9 mouse cellular contexts compared by ENCODE assay signal in the genomic region with DNA sequence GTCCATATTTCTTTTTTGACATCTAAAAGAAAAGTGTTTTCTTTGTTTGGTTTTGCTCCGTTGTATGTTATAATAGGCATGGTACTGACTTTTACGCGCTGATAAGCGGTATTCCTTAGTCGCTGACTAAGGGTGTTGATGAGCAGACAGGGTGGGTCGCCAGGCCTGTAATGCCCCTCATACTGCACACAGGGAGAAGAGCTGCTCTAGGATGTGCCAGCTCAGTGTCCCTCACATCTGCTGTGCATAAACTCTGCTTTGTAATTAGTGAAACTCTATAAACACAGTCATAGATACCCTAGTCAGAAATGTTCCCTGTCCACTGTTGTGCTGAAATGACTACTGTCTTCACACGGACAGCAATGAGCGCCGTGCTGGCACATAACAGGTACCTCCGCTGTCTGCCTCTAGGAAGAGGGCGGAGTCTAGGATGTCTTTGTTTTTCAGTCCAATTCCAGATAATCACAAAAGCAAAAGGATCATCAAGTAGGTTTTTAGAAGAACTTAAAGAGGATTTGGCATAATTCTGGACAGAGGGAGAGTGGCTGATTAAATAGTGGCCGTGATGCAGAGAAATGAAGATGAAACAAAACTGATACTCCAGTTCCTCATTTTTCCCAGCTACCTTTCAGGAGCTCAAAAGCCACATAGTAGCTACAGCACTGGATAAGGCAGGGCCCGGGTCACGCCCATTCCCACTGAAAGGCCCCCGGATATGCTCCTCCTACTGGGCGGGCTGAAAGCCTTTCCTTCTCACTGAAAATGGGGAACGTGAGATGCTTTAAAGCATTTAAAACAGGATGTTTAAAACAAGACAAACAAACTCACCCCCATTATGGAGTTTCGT. TPM values are rescaled to one million over a fixed set of nuclear protein-coding genes. Genes with fewer than 3 reads are reported as not detected.
A peak's percentile ranks its signal among the peaks of the same experiment; 100 is the strongest.
DNase-seq lines count a peak whose midpoint lies in the region; ATAC-seq lines count a peak whose summit lies in the region.
"Had no signal": no experiment of that assay in that cellular context is flagged by ENCODE, and none has a peak within 500 bp of the region (broad histone marks: within the 10 kb centered on the region; RNA-seq: fewer than 3 reads in every experiment).

No protein-coding gene starts in this region.

- no peak overlapping the region for H3K27ac ChIP-seq in embryonic facial prominence, embryonic 13.5 days
- H3K27ac ChIP-seq in neural tube, embryonic 12.5 days = no peak overlapping the region

- WGBS in embryonic facial prominence, embryonic 13.5 days = 59% methylated on average over 18 of the region's 18 CpGs
- WGBS in neural tube, embryonic 12.5 days = 44% methylated on average over 18 of the region's 18 CpGs

- peak; percentile 22 for DNase-seq in kidney, postnatal 10 days
- no peak for DNase-seq in kidney, adult 9 months
- DNase-seq in kidney, postnatal 36 days = peak; percentile 1 to 15
- DNase-seq in left cerebral cortex, postnatal 4 days = no peak
- no peak for DNase-seq in layer of hippocampus, postnatal 36 days
- DNase-seq in thymus, postnatal 25 days = no peak

- H3K4me2 ChIP-seq in embryonic facial prominence, embryonic 13.5 days = peak overlapping the region; percentile 44
- H3K4me2 ChIP-seq in neural tube, embryonic 12.5 days (replicated peaks) = peak overlapping the region; percentile 33; the same call in 1 of the 2 replicates

- H3K9me3 ChIP-seq in embryonic facial prominence, embryonic 13.5 days = no peaks in the 10 kb centered on the region
- no peaks in the 10 kb centered on the region for H3K9me3 ChIP-seq in neural tube, embryonic 12.5 days

- peaks cover 12% of the 10 kb centered on the region; the same call in 1 of the 2 replicates for H3K4me1 ChIP-seq in embryonic facial prominence, embryonic 13.5 days
- H3K4me1 ChIP-seq in neural tube, embryonic 12.5 days = peaks cover 12% of the 10 kb centered on the region

- no peak overlapping the region for H3K9ac ChIP-seq in embryonic facial prominence, embryonic 13.5 days
- no peak overlapping the region for H3K9ac ChIP-seq in neural tube, embryonic 12.5 days

- peaks cover under 1% of the 10 kb centered on the region; the same call in 1 of the 2 replicates for H3K36me3 ChIP-seq in embryonic facial prominence, embryonic 13.5 days
- H3K36me3 ChIP-seq in neural tube, embryonic 12.5 days = no peaks in the 10 kb centered on the region

- intact Hi-C loops in left cerebral cortex, postnatal 4 days (cut with DNase I) = no loop called here

- no peak for ATAC-seq in embryonic facial prominence, embryonic 13.5 days (ENCODE audit: insufficient number of reproducible peaks, insufficient read depth, low FRiP score, low TSS enrichment, low read depth)
- ATAC-seq in neural tube, embryonic 12.5 days (ENCODE audit: low FRiP score, low read depth) = no peak; the same call in 1 of the 2 replicates
- ATAC-seq: activated CD4-positive, CD25-positive, alpha-beta regulatory T cell, adult 4 months had no signal

- no peaks in the 10 kb centered on the region for H3K27me3 ChIP-seq in embryonic facial prominence, embryonic 13.5 days
- no peaks in the 10 kb centered on the region; the same call in 1 of the 2 replicates for H3K27me3 ChIP-seq in neural tube, embryonic 12.5 days (replicated peaks)

- peak overlapping the region; percentile 20 for H3K4me3 ChIP-seq in embryonic facial prominence, embryonic 13.5 days
- no peak overlapping the region for H3K4me3 ChIP-seq in neural tube, embryonic 12.5 days

RNA-seq across cellular contexts. Expression of a gene that starts 28.3 kb away (rescaled TPM):
- polyA plus RNA-seq in embryonic facial prominence, embryonic 13.5 days (2015; fragmentation: Nextera tagmentation; extraction: Ambion mirVana) = 3.0 and 3.1 TPM in 2 replicates
- polyA plus RNA-seq in neural tube, embryonic 12.5 days (2016; fragmentation: Nextera tagmentation; extraction: Ambion mirVana) = 1.5 and 1.6 TPM in 2 replicates
- 1 to 10 TPM; 5.1 to 6.7 TPM for total RNA-seq in left cerebral cortex, postnatal 4 days (2021)
- total RNA-seq in layer of hippocampus, postnatal 36 days (2021) = 1 to 10 TPM in 1 of 2 experiments, under 1 TPM in 1; 0.95 to 1.3 TPM

Comparison
In these comparisons a context has a peak if more than half of its experiments do, and no peak if none do; other contexts are left out.
1. DNase-seq: peak in kidney, postnatal 10 days (single experiment) and kidney, postnatal 36 days (2 of 2); none in kidney, adult 9 months (single experiment), left cerebral cortex, postnatal 4 days (single experiment), layer of hippocampus, postnatal 36 days (0 of 2) and thymus, postnatal 25 days (single experiment).